Mouse (Mus musculus) right cerebral cortex, adult 2 months (tissue): ENCODE results near the gene Gm8180.
"Not testable (repeated sequence)": the region's sequence is repeated elsewhere in the genome, so short reads cannot be mapped to it uniquely, and the experiment has no call there.

Experiments
- DNase-seq, 2 experiments: peaks; one replicate each; pipeline ENCODE4 v3.0.0; 2021 to 2022; ENCODE audit warnings: low spot score in 2 of 2

Gm8180 gene

DNA sequence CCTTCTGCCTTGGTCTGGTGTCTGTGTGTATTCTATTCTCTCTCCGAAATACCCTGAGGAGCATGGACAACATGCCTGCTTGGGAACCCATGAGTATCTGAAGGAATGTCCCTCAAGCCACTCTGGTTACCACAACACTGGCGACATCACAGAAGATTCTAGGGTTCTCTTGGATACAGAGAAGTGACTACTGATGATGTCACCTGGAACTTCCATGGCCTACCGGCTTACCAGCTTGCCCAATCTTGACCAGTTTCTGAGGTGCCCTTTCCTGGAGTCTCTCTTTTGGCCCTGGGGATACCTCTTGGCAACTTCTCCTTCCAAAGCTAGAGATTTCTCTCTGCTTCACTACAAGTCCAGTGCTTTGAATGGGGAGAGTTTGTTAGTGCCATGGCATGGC, at the start of gene Gm8180:
Gene Gm8180 (minus strand): TSS at position 101 of the 400 bp plus-strand sequence.
- DNase-seq, result not testable (repeated sequence)

GRCm38 (mm10) chr14:43830385-43830784, 45.8 kb upstream of the Gm8180 start:
- not testable (repeated sequence) for DNase-seq

DNA sequence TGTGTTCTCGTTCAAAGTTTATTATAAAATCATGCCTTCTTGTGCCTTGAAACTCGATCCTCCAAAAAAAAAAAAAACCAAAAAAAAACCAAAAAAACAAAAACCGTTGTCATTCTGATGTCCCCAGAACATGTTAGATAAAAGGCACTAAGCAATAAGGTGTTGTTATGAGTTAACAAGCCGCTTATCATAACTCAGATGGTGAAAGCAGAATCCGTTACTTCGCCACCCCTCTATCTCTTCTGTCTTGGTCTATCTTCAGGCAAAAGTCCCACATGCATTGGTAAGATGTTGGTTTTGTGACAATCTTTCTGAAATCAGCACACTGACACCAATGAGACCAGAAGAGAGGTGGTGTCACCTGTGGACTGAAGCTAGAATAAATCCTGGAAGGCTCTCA, 39.6 kb upstream of the Gm8180 start:
- not testable (repeated sequence) for DNase-seq

GRCm38 (mm10) chr14:43821869-43822268, 37.3 kb upstream of the Gm8180 start:
- not testable (repeated sequence) for DNase-seq

DNA sequence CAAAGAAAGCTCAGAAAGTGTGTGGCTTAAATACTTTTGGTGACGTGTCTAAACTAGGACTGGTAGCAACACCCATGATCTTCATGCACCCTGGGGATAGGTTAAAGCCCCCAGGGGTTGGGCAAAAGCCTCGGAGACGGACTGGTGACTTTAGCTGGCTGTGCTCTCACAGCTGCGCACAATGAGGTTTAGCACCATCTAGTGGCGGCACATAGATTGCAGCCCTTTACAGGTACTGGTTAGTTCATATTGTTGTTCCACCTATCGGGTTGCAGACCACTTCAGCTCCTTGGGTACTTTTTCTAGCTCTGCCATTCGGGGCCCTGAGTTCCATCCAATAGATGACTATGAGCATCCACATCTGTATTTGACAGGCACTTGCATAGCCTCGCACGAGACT, 27.9 kb upstream of the Gm8180 start:
- DNase-seq, result peak; percentile 67 to 68

GRCm38 (mm10) chr14:43808142-43808541, 23.6 kb upstream of the Gm8180 start:
- not testable (repeated sequence) for DNase-seq

DNA sequence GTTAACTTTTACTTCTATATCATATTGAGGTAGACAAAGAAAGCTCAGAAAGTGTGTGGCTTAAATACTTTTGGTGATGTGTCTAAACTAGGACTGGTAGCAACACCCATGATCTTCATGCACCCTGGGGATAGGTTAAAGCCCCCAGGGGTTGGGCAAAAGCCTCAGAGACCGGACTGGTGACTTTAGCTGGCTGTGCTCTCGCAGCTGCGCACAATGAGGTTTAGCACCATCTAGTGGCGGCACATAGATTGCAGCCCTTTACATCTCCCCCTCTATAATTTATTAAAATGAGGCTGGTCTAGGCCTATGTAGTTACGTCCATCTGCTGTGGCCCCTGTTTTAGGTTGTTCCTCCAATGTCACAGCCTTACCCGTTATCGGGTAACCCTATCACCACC, 19.9 kb upstream of the Gm8180 start:
- DNase-seq, result not testable (repeated sequence)

DNA sequence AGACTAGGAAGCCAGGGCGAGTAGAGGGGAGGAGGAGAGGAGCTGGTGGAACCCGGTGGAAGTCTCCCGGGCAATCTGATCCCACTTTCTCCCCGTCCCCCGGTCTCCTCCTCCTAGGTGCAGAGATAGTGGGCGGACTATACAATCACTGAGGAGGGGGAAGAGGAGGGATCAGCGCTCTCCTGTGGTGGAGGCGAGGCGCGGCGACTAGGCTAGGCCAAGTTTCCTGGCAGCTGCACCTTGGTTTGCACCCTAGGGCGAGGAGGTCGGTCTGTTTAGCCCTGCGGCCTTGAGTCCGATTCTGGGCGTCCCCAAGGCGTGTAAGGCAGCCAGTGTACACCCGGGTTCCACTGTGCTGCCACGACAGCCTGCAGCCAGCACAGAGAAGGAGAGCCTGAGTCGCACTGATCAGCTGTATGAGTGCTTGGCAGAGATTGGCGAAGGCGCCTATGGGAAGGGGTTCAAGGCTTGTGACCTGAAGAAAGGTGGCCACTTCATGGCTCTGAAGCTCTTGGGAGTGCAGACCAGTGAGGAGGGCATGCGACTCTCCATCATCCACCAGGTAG, 12.4 kb upstream of the Gm8180 start:
- not testable (repeated sequence) for DNase-seq

DNA sequence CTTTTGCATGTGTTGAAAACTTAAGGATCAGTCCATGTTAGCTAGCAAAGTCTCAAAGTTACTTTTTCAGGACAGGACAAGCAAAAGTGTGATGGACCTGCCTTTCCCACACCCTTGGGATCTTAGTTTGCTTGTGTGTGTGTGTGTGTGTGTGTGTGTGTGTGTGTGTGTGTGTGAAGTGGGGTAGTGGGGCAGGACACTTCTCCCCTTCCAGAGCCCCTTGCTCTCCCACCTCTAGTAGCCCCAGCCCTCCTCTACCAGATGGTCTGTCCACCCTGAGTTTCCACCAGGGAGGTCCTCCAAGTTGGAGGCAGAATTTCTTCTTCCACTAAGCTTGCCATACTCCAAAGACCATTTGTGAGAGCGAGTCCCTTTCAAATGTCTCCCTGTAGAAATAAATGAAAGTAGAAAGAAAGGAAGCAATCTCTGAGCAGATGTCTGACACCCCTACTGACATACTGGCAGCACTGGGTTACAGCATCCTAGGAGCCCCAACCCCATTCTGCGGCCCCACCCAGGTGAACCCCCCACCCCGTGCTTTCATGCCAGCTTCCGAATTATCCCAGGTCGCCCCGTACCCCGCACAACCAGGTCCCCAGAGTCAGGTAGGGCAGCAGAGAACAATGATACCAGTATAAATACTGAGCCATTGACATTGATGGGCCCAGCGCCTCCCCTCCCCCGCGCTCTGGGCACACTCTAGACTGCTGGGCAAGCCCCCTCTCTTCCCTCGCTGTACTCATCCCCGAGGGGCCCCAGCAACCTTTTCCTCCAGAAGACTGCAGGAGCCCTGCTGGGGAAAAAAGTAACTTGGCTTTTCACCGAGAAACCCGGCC, 11.7 kb upstream of the Gm8180 start:
- no peak for DNase-seq

DNA sequence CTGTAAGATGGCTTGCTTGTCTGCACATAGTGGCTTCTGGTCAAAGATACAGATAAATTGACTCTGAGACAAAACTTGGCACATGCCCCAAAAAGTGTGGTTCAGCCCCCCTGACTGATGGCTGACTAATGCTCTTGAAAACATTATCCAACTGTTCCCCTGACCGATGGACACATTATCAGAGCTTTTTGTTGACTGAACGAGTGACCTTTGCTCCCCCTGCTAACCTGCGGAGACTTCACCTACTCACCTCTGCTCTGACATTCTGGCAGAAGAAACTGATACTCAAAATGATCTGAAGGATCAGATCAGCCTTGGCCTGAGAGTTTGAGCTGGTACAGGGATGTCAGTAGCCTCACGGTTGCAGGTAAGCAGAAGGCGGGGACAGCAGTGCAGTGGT, 9.3 kb upstream of the Gm8180 start:
- DNase-seq, result not testable (repeated sequence)

GRCm38 (mm10) chr14:43747566-43747965, 37.0 kb downstream of the Gm8180 start, which contains the start of gene Gm6526:
Gene Gm6526 (plus strand): TSS chr14:43747866.
- DNase-seq, result not testable (repeated sequence)
